Mouse (Mus musculus) liver, embryonic 15.5 days (tissue): Measurements from ENCODE around the gene Zfp770. TPM values are rescaled to one million over a fixed set of nuclear protein-coding genes. Genes with fewer than 3 reads are reported as not detected.

Experiments used
- ATAC-seq: fragments of 200-750 bp; cut with Nextera tagmentation; 2 replicates; pipeline ENCODE4 v1.8.0; 2017; ENCODE audit warnings: moderate number of reproducible peaks, mild to moderate bottlenecking, moderate library complexity; ENCODE audit not compliant: insufficient read depth
- H3K27ac ChIP-seq: fragments of 300-500 bp; sonication (generic); replicated peaks from 2 replicates; pipeline ENCODE4 v1.5.1; 2015; ENCODE audit warnings: mild to moderate bottlenecking, inconsistent platforms
- H3K27me3 ChIP-seq: fragments of 300-500 bp; sonication (generic); 2 replicates; pipeline ENCODE4 v1.6.1; 2015; ENCODE audit warnings: mild to moderate bottlenecking, inconsistent platforms
- H3K36me3 ChIP-seq: fragments of 300-500 bp; sonication (generic); replicated peaks from 2 replicates; pipeline ENCODE4 v1.6.1; 2015; ENCODE audit warnings: moderate library complexity, mild to moderate bottlenecking, inconsistent platforms
- H3K4me1 ChIP-seq: fragments of 300-500 bp; sonication (generic); replicated peaks from 2 replicates; pipeline ENCODE4 v1.6.1; 2015; ENCODE audit warnings: inconsistent platforms
- H3K4me2 ChIP-seq: fragments of 300-500 bp; sonication (generic); 2 replicates; pipeline ENCODE4 v1.6.1; 2015; ENCODE audit warnings: moderate library complexity, mild to moderate bottlenecking, inconsistent platforms
- H3K4me3 ChIP-seq: fragments of 300-500 bp; sonication (generic); replicated peaks from 2 replicates; pipeline ENCODE4 v1.5.1; 2015; ENCODE audit warnings: mild to moderate bottlenecking, inconsistent platforms
- H3K9ac ChIP-seq: fragments of 300-500 bp; sonication (generic); 2 replicates; pipeline ENCODE4 v1.6.1; 2015; ENCODE audit warnings: moderate library complexity, mild to moderate bottlenecking, inconsistent platforms
- H3K9me3 ChIP-seq: fragments of 300-500 bp; sonication (generic); replicated peaks from 2 replicates; pipeline ENCODE4 v1.6.1; 2016; ENCODE audit warnings: inconsistent platforms
- WGBS: fragments of 180-500 bp; shearing (Covaris S2); methylation state at CpG from one replicate; pipeline ENCODE4 v1.1.7; 2015; ENCODE audit warnings: mixed read lengths; ENCODE audit not compliant: insufficient replicate concordance; 5-methylcytosine and 5-hydroxymethylcytosine counted together
- microRNA-seq: library from miRNA; unstranded; fragments of <30 nt; microRNA quantifications from one replicate; pipeline ENCODE4, GENCODE M21; 2016
- polyA plus RNA-seq: library from polyadenylated mRNA; unstranded; fragments of >200 nt; fragmentation: Nextera tagmentation; extraction: Ambion mirVana; gene quantifications from 2 replicates; pipeline ENCODE4 v1.2.1, GENCODE M21; 2015

Gene Zfp770
- polyA plus RNA-seq, 1 experiment from 2014 or later, result 1.3 TPM

DNA sequence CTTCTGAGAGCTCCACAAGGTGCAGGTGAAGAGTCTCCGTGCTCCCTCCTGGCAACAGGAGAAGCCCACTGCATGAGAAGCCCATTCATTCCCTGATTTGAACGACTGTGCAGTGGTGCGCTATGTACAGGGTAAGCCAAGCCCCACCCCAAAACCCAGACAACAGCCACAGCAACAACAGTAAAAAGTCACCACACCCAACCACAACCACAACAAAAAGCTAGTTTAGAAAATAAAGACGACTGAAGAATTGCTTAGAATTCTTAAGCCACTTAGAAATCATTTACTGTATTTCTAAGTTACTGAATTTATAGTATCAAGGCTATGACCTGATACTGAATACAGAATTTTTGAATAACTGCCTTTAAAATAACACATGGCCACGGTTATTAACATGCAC, 56.4 kb downstream of the Zfp770 start:
- H3K27ac ChIP-seq, result no peak overlapping the region
- H3K4me1 ChIP-seq, result no peaks in the 10 kb centered on the region
- no peak overlapping the region for H3K4me2 ChIP-seq
- no peaks in the 10 kb centered on the region for H3K27me3 ChIP-seq
- H3K9ac ChIP-seq, result no peak overlapping the region
- no peak overlapping the region for H3K4me3 ChIP-seq
- no peak for ATAC-seq
- H3K9me3 ChIP-seq, result no peaks in the 10 kb centered on the region
- H3K36me3 ChIP-seq, result peaks cover 85% of the 10 kb centered on the region
- 75% methylated on average over 5 of the region's 5 CpGs for WGBS

DNA sequence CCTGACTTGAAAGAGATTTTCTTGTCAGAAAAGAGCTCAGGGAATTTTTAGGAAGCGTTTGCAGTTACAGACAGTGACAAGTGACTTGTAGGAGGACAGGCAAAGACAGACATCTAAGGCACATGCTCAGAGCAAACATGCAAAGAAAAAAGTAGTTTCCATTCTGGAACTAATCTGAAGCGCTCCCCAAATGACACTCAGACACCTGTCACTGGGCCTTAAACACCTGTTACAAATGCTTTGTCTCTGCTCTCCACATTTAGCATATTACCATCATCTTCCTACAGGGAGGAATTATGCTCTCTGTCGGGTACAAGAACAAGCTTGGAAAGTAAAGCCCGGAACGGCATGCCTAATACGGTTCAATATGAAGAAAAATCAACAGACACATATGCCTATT, 57.4 kb downstream of the Zfp770 start:
- WGBS, result 85% methylated on average over 6 of the region's 6 CpGs
- Histone ChIP-seq H3K27me3 (no peaks in the 10 kb centered on the region), H3K9ac (no peak overlapping the region), H3K36me3 (peaks cover 87% of the 10 kb centered on the region), H3K4me2 (no peak overlapping the region), H3K27ac (no peak overlapping the region), H3K9me3 (no peaks in the 10 kb centered on the region), H3K4me1 (no peaks in the 10 kb centered on the region), H3K4me3 (no peak overlapping the region)
- no peak for ATAC-seq

Small RNA genes lying within 50 kb of the gene (microRNA-seq; reads per million reads assigned to microRNA genes)
- gene Mir7002, result not detected

Other genes with a start within 250 kb of the Zfp770 start
- gene Gjd2, start 187.8 kb downstream of the Zfp770 start, polyA plus RNA-seq, result not detected in 2 replicates
- gene Actc1, start 147.9 kb downstream of the Zfp770 start, polyA plus RNA-seq, result 62.8 and 97.5 TPM in 2 replicates
- gene Aqr, start 14.4 kb downstream of the Zfp770 start, polyA plus RNA-seq, result 16.9 and 18.9 TPM in 2 replicates